Mouse (Mus musculus) lung, embryonic 16.5 days (tissue): ENCODE results near the gene Cnnm3. TPM values are rescaled to one million over a fixed set of nuclear protein-coding genes. Genes with fewer than 3 reads are reported as not detected.
"Not testable (repeated sequence)": the region's sequence is repeated elsewhere in the genome, so short reads cannot be mapped to it uniquely, and the experiment has no call there.

ENCODE experiments used
- ATAC-seq: fragments of 200-750 bp; cut with Nextera tagmentation; 2 replicates; pipeline ENCODE4 v1.8.0; 2017; ENCODE audit warnings: low read depth, mild to moderate bottlenecking, moderate library complexity
- H3K27ac ChIP-seq: fragments of 300-500 bp; sonication (generic); 2 replicates; pipeline ENCODE4 v1.5.1; 2014; ENCODE audit warnings: mild to moderate bottlenecking, control low read depth, low read length
- H3K27me3 ChIP-seq: fragments of 300-500 bp; sonication (generic); 2 replicates; pipeline ENCODE4 v1.6.1; 2014; ENCODE audit warnings: low read depth, low read length, mixed read lengths; ENCODE audit not compliant: control insufficient read depth, insufficient read depth
- H3K36me3 ChIP-seq: fragments of 300-500 bp; sonication (generic); 2 replicates; pipeline ENCODE4 v1.6.1; 2014; ENCODE audit warnings: low read length; ENCODE audit not compliant: control insufficient read depth, insufficient read depth
- H3K4me1 ChIP-seq: fragments of 300-500 bp; sonication (generic); replicated peaks from 2 replicates; pipeline ENCODE4 v1.6.1; 2014; ENCODE audit warnings: low read length, mixed read lengths; ENCODE audit not compliant: control insufficient read depth, insufficient read depth
- H3K4me2 ChIP-seq: fragments of 300-500 bp; sonication (generic); 2 replicates; pipeline ENCODE4 v1.6.1; 2014; ENCODE audit warnings: low read depth, low read length, control low read depth
- H3K4me3 ChIP-seq: fragments of 300-500 bp; sonication (generic); 2 replicates; pipeline ENCODE4 v1.5.1; 2014; ENCODE audit warnings: mild to moderate bottlenecking, low read length, control low read depth
- H3K9ac ChIP-seq: fragments of 300-500 bp; sonication (generic); 2 replicates; pipeline ENCODE4 v1.6.1; 2014; ENCODE audit warnings: low read length, control low read depth
- H3K9me3 ChIP-seq: fragments of 300-500 bp; sonication (generic); 2 replicates; pipeline ENCODE4 v1.6.1; 2016; ENCODE audit warnings: low read length; ENCODE audit not compliant: control insufficient read depth
- WGBS: fragments of 180-500 bp; shearing (Covaris S2); extraction: QIAGEN DNeasy Blood & Tissue Kit; methylation state at CpG from one replicate; pipeline ENCODE4 v1.1.7; 2014; 5-methylcytosine and 5-hydroxymethylcytosine counted together
- polyA plus RNA-seq: library from polyadenylated mRNA; unstranded; fragments of >200 nt; fragmentation: Nextera tagmentation; extraction: Ambion mirVana; gene quantifications from 2 replicates; pipeline ENCODE4 v1.2.1, GENCODE M21; 2015

Gene Cnnm3
- polyA plus RNA-seq, 1 experiment from 2014 or later, result 3.5 TPM

DNA sequence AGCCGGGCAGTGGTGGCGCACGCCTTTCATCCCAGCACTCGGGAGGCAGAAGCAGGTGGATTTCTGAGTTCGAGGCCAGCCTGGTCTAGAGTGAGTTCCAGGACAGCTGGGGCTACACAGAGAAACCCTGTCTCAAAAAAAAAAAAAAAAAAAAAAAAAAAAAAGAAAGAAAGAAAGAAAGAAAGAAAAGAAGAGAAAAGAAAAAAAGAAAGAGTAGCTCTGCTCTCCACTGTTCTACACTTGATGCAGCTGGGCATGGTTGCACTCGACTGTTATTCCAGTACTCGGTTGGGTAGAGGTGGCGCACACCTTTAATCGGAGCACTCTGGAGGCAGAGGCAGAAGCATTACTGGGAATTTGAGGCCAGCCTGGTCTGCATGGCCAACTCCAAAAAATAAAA lies 25.1 kb downstream of the Cnnm3 start, which contains the start of gene Ankrd23:
Gene Ankrd23, minus strand, starts transcription at position 101 of the 400 bp plus-strand sequence.
- H3K27me3 ChIP-seq, H3K4me2 ChIP-seq, H3K9me3 ChIP-seq, ATAC-seq, H3K4me3 ChIP-seq, H3K27ac ChIP-seq, H3K9ac ChIP-seq: not testable (repeated sequence)
- H3K4me1 ChIP-seq, result peaks cover 11% of the 10 kb centered on the region
- H3K36me3 ChIP-seq, result peaks cover 11% of the 10 kb centered on the region
- 88% methylated on average over 9 of the region's 9 CpGs for WGBS

DNA sequence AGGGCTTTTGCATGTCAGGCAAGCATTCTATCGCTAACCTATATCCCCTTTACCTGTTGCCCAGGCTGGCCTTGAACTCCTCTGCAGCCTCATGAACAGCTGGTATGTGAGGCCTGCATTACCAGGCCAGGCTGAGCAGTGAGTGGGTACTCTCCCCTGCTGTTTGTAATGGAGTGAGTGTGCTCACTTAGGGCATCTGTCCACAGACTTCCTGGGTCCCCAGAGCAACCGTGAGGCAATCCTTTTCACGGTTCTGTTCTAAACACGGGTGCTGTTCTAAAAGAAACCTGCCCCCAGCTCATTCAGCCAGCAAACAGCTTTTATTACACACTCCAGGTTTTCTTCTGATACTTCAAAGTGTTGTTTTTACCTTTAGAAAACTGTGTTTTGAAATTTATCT lies 27.1 kb downstream of the Cnnm3 start:
- Histone ChIP-seq H3K4me2 (no peak overlapping the region), H3K36me3 (peaks cover 11% of the 10 kb centered on the region), H3K4me3 (no peak overlapping the region), H3K27me3 (no peaks in the 10 kb centered on the region), H3K4me1 (peaks cover 10% of the 10 kb centered on the region), H3K9me3 (no peaks in the 10 kb centered on the region), H3K9ac (no peak overlapping the region), H3K27ac (no peak overlapping the region)
- 69% methylated on average over 4 of the region's 4 CpGs for whole genome bisulfite sequencing
- no peak for ATAC-seq

DNA sequence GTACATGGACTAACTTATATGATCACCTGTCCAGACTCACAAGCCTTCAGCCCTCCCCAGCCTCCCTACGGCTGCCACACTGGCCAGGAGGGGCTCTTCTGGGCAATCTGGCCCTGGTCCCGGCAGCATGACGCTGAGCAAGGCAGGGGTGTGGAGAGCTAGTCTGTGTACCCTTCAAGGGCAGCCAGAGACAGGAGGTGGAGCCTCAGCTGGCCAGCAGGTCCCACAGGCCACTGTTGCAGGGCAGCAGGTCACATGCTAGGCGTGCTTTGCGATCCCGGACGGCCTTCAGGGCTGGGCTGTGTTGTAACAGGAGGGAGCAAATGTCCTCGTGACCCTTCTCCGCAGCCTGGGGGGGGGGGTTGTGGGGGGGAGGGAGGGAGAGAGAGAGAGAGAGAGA lies 27.5 kb downstream of the Cnnm3 start, which contains the start of gene Gm42417:
Gene Gm42417, minus strand, starts transcription at position 244 of the 400 bp plus-strand sequence.
- Histone ChIP-seq H3K27ac (no peak within 1 kb of the TSS), H3K9ac (no peak within 1 kb of the TSS), H3K4me2 (no peak within 1 kb of the TSS), H3K36me3 (peaks cover 11% of the 10 kb centered on the region), H3K27me3 (no peaks in the 10 kb centered on the region), H3K4me3 (no peak within 1 kb of the TSS), H3K9me3 (no peaks in the 10 kb centered on the region), H3K4me1 (peaks cover 6% of the 10 kb centered on the region; the same call in 1 of the 2 replicates)
- ATAC-seq, result peak; percentile 61
- 28% methylated on average over 7 of the region's 9 CpGs for WGBS

DNA sequence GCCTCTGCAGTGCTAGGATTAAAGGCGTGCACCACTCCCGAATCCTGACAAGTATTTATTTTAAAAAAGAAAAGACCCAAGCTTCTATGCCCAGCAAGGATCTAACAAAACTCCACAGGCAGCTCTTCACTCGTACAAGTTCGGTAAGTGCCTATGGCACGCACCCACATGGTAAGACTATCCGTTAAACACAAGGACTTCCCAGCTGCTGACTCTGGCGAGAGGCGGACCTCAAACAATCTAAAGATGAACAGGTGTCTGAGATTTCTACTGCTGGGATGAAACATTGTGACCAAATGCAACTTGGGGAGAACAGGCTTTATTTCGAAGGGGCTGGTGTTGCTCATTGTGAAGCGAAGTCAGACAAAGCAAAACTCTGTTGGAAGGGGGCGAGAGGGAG lies 28.5 kb downstream of the Cnnm3 start:
- no peak overlapping the region for H3K4me3 ChIP-seq
- H3K9ac ChIP-seq, result no peak overlapping the region
- no peak overlapping the region for H3K27ac ChIP-seq
- peaks cover 11% of the 10 kb centered on the region for H3K36me3 ChIP-seq
- no peak for ATAC-seq
- H3K4me1 ChIP-seq, result 0 out of 2 replicates have a peak, but pooled peaks cover 5% of the 10 kb centered on the region
- H3K4me2 ChIP-seq, result no peak overlapping the region
- H3K27me3 ChIP-seq, result no peaks in the 10 kb centered on the region
- no peaks in the 10 kb centered on the region for H3K9me3 ChIP-seq
- WGBS, result 87% methylated on average over 11 of the region's 11 CpGs

DNA sequence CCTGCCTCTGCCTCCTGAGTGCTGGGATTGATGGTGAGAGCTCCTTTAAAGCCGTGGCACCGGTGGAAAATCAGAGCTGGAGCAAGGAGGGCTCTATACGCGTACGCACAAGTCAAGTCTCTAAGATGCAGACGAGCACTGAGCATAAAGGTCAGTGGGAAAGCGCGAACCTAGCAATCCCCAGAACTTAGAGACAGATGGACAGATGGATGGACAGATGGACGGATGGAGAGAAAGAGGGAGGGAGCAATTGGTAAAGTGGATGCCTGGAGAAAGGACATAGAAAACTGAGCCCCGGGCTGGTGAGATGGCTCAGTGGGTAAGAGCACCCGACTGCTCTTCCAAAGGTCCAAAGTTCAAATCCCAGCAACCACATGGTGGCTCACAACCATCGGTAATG lies 29.1 kb downstream of the Cnnm3 start:
- WGBS, result 89% methylated on average over 12 of the region's 12 CpGs
- H3K36me3 ChIP-seq, result peaks cover 11% of the 10 kb centered on the region
- H3K4me3 ChIP-seq, result no peak overlapping the region
- no peak overlapping the region for H3K27ac ChIP-seq
- no peak overlapping the region for H3K4me2 ChIP-seq
- H3K9me3 ChIP-seq, result no peaks in the 10 kb centered on the region
- no peaks in the 10 kb centered on the region for H3K27me3 ChIP-seq
- H3K9ac ChIP-seq, result no peak overlapping the region
- no peak for ATAC-seq
- 0 out of 2 replicates have a peak, but pooled peaks cover 5% of the 10 kb centered on the region for H3K4me1 ChIP-seq

DNA sequence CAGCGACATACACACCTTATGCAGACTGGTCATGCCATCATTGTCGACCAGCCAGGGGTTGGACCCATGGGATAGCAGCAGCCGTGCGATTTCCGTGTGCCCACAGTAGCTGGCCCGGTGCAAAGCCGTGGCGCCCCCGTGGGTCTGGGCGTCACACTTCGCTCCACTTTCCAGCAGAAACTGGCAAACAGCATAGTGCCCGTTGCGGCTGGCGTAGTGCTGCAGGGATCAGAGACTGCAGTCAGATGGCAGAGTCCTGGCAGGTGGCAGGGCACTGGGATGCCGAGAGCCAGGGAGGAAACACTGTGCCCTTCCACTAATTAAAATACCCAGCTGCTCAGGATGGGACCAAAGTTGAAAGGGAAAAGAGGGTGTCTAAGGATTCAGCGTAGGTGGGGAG lies 30.2 kb downstream of the Cnnm3 start:
- H3K4me1 ChIP-seq, result peaks cover 2% of the 10 kb centered on the region; the same call in 1 of the 2 replicates
- no peak for ATAC-seq
- H3K4me2 ChIP-seq, result no peak overlapping the region
- H3K4me3 ChIP-seq, result no peak overlapping the region
- whole genome bisulfite sequencing, result 95% methylated on average over 16 of the region's 16 CpGs
- H3K27me3 ChIP-seq, result no peaks in the 10 kb centered on the region
- H3K36me3 ChIP-seq, result peaks cover 11% of the 10 kb centered on the region
- H3K27ac ChIP-seq, result no peak overlapping the region
- H3K9ac ChIP-seq, result no peak overlapping the region
- H3K9me3 ChIP-seq, result no peaks in the 10 kb centered on the region

DNA sequence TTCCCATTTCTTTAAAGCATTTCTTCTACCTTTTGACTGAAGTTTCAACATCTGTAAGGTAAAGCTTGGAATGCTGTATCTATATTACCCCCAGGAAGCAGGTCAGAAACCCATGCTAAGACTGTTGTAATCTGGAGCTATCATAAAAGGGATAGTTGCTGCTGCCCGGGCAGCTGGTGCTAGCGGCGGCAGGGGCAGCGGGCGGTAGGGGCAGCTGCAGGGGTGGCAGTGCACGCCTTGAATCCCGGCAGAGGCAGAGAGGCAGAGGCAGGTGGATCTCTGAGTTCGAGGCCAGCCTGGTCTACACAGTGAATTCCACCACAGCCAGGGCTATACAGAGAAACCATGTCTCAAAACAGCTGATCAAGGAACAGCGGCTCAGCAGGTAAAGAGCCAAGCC lies 31.3 kb downstream of the Cnnm3 start:
- Histone ChIP-seq H3K27me3 (no peaks in the 10 kb centered on the region), H3K4me3 (no peak overlapping the region), H3K27ac (no peak overlapping the region), H3K9ac (no peak overlapping the region), H3K36me3 (peaks cover 11% of the 10 kb centered on the region), H3K4me1 (peaks cover 9% of the 10 kb centered on the region), H3K9me3 (no peaks in the 10 kb centered on the region), H3K4me2 (no peak overlapping the region)
- ATAC-seq, result no peak
- whole genome bisulfite sequencing, result 91% methylated on average over 9 of the region's 9 CpGs

DNA sequence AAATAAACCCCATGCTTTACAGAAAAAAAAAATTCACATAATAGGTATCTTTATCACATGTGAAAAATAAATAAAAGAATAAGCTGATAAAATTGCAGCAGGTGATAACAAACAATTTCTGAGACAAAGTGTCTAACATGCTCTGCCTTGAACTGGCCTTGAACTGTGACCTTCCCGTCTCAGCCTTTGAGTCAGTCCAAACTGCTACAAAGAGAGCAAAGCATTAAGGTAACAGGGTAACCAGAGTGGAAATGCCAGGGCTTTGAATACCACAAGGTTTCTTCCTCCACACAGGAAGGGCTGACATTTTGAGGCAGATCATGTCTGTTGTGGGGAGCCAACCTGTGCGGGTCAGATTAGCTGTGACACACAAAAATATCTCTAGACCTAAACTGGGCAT lies 33.7 kb downstream of the Cnnm3 start:
- H3K36me3 ChIP-seq, result peaks cover 22% of the 10 kb centered on the region

DNA sequence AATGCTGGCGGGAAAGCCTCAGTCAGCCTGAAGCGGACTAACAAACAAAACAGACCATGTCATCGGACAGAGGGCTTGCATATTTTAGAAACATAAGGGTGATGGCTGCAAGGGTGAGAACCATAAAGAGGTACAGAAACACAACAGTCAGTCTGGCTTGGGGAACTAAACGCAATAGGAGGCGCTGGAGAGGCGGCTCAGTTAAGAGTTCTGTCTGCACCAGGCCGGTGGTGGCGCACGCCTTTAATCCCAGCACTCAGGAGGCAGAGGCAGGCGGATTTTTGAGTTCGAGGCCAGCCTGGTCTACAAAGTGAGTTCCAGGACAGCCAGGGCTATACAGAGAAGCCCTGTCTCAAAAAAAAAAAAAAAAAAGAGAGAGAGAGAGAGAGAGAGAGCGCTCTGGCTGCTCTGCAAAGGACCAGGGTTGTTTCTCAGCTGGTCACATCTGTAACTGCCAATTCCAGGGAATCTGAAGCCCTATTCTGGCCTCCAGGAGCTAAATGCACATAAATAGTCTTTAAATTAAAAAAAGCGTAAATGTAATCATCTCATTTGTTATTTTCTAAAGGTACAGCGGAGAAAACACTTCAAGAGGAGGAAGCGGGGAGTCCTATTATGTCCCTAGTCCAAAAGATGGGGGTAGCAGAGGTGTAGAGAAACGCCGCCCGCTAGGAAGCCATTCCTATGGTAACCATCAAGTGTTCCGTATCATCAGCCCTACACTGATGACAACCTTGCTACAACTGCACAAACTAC lies 34.4 kb downstream of the Cnnm3 start:
- Histone ChIP-seq H3K27ac (no peak overlapping the region), H3K4me1 (peaks cover 28% of the 10 kb centered on the region), H3K36me3 (peaks cover 28% of the 10 kb centered on the region), H3K4me3 (peak overlapping the region; percentile 83), H3K9me3 (no peaks in the 10 kb centered on the region), H3K9ac (peak overlapping the region; percentile 85), H3K4me2 (peak overlapping the region; percentile 67), H3K27me3 (no peaks in the 10 kb centered on the region)
- ATAC-seq, result no peak
- 66% methylated on average over 18 of the region's 19 CpGs for WGBS

More for the DNA sequence above, 33.7 kb downstream of the Cnnm3 start:
- H3K27me3 ChIP-seq, result no peaks in the 10 kb centered on the region
- ATAC-seq, result no peak
- H3K27ac ChIP-seq, result no peak overlapping the region
- H3K9me3 ChIP-seq, result no peaks in the 10 kb centered on the region
- no peak overlapping the region for H3K4me2 ChIP-seq
- no peak overlapping the region for H3K4me3 ChIP-seq
- no peak overlapping the region for H3K9ac ChIP-seq
- H3K4me1 ChIP-seq, result peaks cover 28% of the 10 kb centered on the region
- WGBS, result 67% methylated on average over 2 of the region's 2 CpGs
